Mouse (Mus musculus) thymus, adult 2 months (tissue): ENCODE data around the gene Exosc9. TPM values are rescaled to one million over a fixed set of nuclear protein-coding genes. Genes with fewer than 3 reads are reported as not detected.

ENCODE experiments used
- DNase-seq: peaks from one replicate; pipeline ENCODE4 v3.0.0; 2021
- H3K27ac ChIP-seq: fragments of 200-500 bp; 2 replicates; pipeline ENCODE4 v1.5.1; 2012; ENCODE audit warnings: low read length, control low read depth; ENCODE audit not compliant: control insufficient read depth, insufficient read depth
- H3K27me3 ChIP-seq: fragments of 200-500 bp; 2 replicates; pipeline ENCODE4 v1.6.1; 2012; ENCODE audit warnings: mild to moderate bottlenecking, low read length, moderate library complexity, mixed read lengths; ENCODE audit not compliant: control insufficient read depth, insufficient read depth
- H3K36me3 ChIP-seq: fragments of 200-500 bp; 2 replicates; pipeline ENCODE4 v1.6.1; 2012; ENCODE audit warnings: mild to moderate bottlenecking, low read length, moderate library complexity; ENCODE audit not compliant: control insufficient read depth, insufficient read depth
- H3K4me1 ChIP-seq: fragments of 200-500 bp; replicated peaks from 2 replicates; pipeline ENCODE4 v1.6.1; 2012; ENCODE audit warnings: low read length; ENCODE audit not compliant: control insufficient read depth, insufficient read depth
- H3K4me3 ChIP-seq: fragments of 200-500 bp; 2 replicates; pipeline ENCODE4 v1.5.1; 2012; ENCODE audit warnings: mild to moderate bottlenecking, low read length, control low read depth, moderate library complexity; ENCODE audit not compliant: control insufficient read depth, insufficient read depth
- CTCF ChIP-seq: fragments of 200-500 bp; IDR thresholded peaks from 2 replicates; pipeline ENCODE4 v1.5.1; 2012; ENCODE audit warnings: mild to moderate bottlenecking, control low read depth, low read length, moderate library complexity, borderline replicate concordance; ENCODE audit not compliant: control insufficient read depth, poor library complexity, insufficient read depth; ENCODE audit errors: extremely low read depth
- POLR2A ChIP-seq: fragments of 200-500 bp; IDR thresholded peaks from 2 replicates; pipeline ENCODE4 v1.6.1; 2012; ENCODE audit warnings: mild to moderate bottlenecking, low read length, control low read depth, moderate library complexity; ENCODE audit not compliant: control insufficient read depth, poor library complexity, insufficient read depth; ENCODE audit errors: extremely low read depth
- WGBS: fragments of 180-500 bp; shearing (Covaris S2); methylation state at CpG from one replicate; pipeline ENCODE4 v1.1.7; 2018; 5-methylcytosine and 5-hydroxymethylcytosine counted together
- polyA plus RNA-seq: library from polyadenylated mRNA; depleted of rRNA; stranded (reverse); fragments of >200 nt; gene quantifications from 2 replicates; pipeline ENCODE4 v1.2.3, GENCODE M21; 2012; rRNA removed

Exosc9 gene
- polyA plus RNA-seq, 1 experiment: 11.4 TPM

DNA sequence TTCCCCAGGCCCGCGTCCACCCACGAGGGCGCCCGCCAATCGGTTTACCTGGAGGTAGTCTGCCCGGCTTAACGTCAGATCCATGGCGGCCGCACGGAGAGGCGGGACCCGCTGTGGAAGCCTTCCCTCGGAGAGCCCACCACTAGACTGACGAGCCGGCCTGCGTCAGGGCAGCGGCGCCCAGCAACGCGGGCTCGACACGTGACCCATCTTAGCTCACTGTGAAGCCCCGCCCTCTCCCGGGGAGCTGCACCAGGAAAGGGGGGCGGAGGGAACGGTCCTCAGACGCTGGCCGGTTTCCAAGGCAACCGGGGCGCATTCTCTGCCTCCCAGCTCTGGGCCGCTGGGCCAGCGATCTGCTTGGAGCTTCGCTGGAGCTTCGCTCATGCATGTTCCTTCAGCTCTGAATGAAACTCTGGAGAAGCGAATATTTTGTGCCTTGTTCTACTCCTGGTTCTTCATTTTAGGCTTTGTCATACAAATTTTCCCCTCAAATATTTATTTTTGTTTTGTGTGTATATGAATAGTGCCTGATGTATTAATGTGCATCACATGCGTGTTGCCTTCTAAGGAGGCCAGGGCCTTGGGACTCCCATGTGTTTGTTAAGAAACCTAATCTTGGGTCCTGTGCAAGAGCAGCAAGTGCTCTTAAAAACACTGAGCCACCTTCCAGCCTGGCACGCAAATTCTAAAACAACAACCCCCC lies 60.9 kb downstream of the Exosc9 start, which contains the start of gene Bbs7:
Bbs7 (minus strand) TSS at position 276 of the 706 bp plus-strand sequence.
- H3K4me3 ChIP-seq: peak within 1 kb of the TSS; percentile 50
- 3% methylated on average over 38 of the region's 38 CpGs for WGBS
- TF ChIP-seq CTCF: 0 out of 2 replicates have a peak, but pooled peaks have one; percentile 22
- TF ChIP-seq POLR2A: no peak
- peaks cover 5% of the 10 kb centered on the region for H3K4me1 ChIP-seq
- no peak within 1 kb of the TSS for H3K27ac ChIP-seq
- peak; percentile 92 for DNase-seq
- H3K27me3 ChIP-seq: no peaks in the 10 kb centered on the region
- H3K36me3 ChIP-seq: no peaks in the 10 kb centered on the region

GRCm38 (mm10) chr3:36613908-36614255 lies 61.5 kb downstream of the Exosc9 start:
- Histone ChIP-seq H3K4me1 (peaks cover 5% of the 10 kb centered on the region), H3K27me3 (no peaks in the 10 kb centered on the region), H3K4me3 (no peak overlapping the region), H3K27ac (no peak overlapping the region), H3K36me3 (no peaks in the 10 kb centered on the region)
- no peak for DNase-seq
- 65% methylated on average over 5 of the region's 5 CpGs for WGBS
- TF ChIP-seq CTCF (no peak), POLR2A (no peak)

Other genes with a start within 250 kb of the Exosc9 start
- 374 and 442 TPM in 2 replicates for gene Anxa5, start 76.7 kb upstream of the Exosc9 start, polyA plus RNA-seq
- 1.2 and 1.5 TPM in 2 replicates for gene 1810062G17Rik, start 76.7 kb upstream of the Exosc9 start, polyA plus RNA-seq
- gene Gm11549, start 30.8 kb upstream of the Exosc9 start, polyA plus RNA-seq: 0.22 and 0.30 TPM in 2 replicates
- 196 and 359 TPM in 2 replicates for gene Ccna2, start 19.5 kb downstream of the Exosc9 start, polyA plus RNA-seq
- gene Bbs7, start 60.9 kb downstream of the Exosc9 start, polyA plus RNA-seq: 1.0 and 2.4 TPM in 2 replicates
- 0.43 and 0.58 TPM in 2 replicates for gene Trpc3, start 137.6 kb downstream of the Exosc9 start, polyA plus RNA-seq